Mouse (Mus musculus) 416B (cell line): ENCODE measurements around the gene Rnaseh2b.

ENCODE experiments used
- DNase-seq: peaks from one replicate; pipeline ENCODE4 v3.0.0; 2011; ENCODE audit warnings: low read depth

Rnaseh2b gene

DNA sequence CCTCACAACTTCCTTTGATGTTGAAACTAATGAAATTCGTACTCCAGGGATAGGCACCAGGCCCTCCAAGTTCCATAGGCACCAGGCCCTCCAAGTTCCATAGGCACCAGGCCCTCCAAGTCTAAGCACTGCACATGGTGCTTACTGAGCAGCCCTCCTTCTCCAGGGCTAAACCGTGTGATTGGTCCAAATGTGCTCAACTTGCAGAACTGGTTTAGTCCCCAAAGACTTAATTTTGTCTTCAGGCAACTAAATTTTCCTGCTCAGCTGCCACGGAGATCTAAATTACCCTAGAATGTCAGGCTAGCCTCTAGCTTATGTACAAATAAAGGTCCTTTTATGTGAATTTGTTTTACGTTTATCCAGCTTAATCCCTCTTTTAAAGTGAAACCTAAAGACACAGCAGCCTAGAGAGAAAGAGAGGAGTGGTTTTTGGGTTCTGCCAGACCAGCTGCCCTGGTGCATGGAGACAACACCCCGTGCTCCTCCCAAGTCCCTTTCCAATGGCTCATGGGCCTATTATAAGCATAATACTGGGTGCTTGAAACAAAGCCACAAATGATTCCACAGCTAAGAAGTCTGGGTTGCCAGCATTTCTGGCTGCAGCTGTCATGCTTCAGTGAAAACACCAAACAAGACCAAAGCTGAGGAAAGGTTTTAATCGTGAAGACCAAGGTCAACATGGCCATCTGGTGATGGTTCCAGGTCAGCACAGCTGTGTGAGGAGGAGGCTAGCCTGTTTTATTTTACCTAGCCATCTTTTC lies 30.4 kb downstream of the Rnaseh2b start:
- no peak for DNase-seq

- DNase-seq, result no peak
These were observed 31.1 kb downstream of the Rnaseh2b start for GRCm38 (mm10) chr14:62323457-62323856.

GRCm38 (mm10) chr14:62324943-62325342 lies 32.6 kb downstream of the Rnaseh2b start:
- no peak for DNase-seq

DNA sequence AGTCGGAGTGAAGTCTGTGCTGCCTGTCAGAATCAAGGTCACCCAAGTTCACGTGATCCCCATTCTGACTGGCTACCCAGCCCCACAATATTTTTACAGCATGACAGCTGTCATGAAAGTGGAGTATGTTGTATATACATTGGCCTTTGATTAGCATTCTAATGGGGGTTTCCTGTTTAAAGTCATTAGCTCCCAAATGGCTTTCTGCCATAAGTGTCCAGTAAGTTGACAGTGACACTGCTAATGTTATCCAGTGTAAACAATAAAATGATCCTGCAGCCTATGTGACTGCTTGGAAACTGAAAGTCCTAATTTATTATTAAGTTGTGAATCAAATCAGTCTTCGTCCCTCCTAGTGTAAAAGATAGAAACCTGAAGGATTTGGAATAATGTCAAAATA lies 33.6 kb downstream of the Rnaseh2b start:
- DNase-seq, result no peak

GRCm38 (mm10) chr14:62327171-62327570 lies 34.8 kb downstream of the Rnaseh2b start:
- DNase-seq, result no peak

GRCm38 (mm10) chr14:62328606-62329005 lies 36.2 kb downstream of the Rnaseh2b start:
- DNase-seq, result no peak

GRCm38 (mm10) chr14:62329631-62330030 lies 37.2 kb downstream of the Rnaseh2b start:
- DNase-seq, result no peak

- no peak for DNase-seq
These were observed 39.1 kb downstream of the Rnaseh2b start for GRCm38 (mm10) chr14:62331457-62331856.

- peak; percentile 91 for DNase-seq
These were observed 39.7 kb downstream of the Rnaseh2b start for GRCm38 (mm10) chr14:62331866-62332619.

GRCm38 (mm10) chr14:62333909-62334687 lies 41.7 kb downstream of the Rnaseh2b start:
- DNase-seq, result peak; percentile 46

GRCm38 (mm10) chr14:62339196-62339595 lies 46.8 kb downstream of the Rnaseh2b start:
- no peak for DNase-seq

DNA sequence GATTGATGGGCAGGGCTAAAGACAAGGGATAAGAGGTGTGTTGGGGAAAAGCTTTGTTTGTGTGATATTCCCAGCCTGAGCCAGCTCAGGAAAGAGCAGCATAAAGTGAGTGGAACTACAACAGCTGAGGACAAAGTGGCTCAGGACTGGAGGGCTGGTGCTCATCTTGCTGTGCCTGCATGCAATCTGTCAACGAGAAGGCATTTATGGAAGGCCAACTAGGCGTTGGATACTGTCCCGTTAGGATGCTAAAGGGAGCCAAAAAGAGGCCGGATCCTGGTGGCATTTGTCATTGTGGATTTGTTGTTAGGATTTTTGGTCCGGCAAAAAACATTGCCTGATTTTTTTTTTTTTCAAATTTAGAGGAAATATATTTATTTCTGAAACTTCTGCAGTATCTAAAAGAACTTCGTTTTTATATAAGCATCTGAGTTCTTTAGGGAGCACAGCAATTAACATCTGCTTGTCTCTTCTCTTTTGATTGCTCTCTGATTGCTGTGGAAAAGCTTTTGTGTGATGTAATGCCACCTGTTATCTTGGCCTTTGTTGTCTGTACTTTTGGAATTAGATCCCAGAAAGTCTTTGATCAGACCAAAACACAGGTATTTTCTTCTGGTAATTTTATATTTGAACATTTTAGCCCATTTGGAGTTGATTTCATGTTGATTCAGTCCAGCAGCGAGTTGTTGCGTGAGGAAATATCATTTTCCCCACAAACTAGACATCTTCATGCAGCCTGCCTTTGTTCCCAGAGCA lies 49.7 kb downstream of the Rnaseh2b start:
- DNase-seq, result no peak

DNA sequence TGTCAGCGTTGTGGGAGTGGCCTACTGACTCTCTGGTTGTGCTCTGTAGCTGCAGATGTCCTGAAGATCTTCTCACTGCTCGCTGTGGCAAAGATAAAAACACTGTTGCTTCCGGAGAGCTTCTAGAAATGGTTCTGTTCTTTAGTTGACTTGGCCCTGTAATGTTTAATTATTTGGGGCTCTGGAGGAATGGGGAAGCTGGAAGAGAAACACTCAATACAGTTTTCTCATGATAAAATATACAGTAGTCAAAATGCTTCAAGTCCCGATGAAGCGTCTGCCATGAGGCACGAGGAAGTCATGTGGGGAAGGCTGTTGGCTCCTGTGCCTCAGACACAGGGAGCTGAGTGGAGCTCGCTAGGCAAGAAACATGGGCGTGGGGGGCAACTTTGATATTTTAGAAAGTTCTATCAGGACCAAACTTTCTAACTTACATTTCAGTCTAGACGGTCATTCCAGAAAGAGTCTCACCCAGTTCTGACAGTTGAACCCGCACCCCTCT lies 50.3 kb downstream of the Rnaseh2b start:
- no peak for DNase-seq

DNA sequence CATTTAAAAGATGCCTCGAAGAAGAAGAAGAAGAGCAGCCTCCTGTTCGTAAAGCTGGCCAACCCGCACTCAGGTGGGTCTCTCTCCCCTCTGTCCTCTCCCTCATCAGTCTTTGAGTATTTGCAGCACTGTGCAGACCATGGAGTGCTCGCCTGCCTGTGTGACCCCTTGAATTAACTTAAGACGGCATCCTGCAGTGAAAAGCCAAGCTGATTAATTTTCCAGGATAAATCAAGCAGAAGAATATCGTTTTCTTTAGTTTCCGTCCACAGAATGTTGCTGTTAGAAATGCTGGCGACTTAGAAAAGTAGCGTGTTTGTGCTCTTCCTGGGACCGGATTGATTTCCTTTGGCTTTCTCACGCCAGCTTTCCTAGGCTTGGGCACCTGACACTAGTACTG lies 54.2 kb downstream of the Rnaseh2b start:
- DNase-seq, result no peak

- no peak for DNase-seq
These were observed 54.7 kb downstream of the Rnaseh2b start for GRCm38 (mm10) chr14:62347103-62347502.

- DNase-seq, result no peak
These were observed 57.4 kb downstream of the Rnaseh2b start for GRCm38 (mm10) chr14:62349786-62350185.

DNA sequence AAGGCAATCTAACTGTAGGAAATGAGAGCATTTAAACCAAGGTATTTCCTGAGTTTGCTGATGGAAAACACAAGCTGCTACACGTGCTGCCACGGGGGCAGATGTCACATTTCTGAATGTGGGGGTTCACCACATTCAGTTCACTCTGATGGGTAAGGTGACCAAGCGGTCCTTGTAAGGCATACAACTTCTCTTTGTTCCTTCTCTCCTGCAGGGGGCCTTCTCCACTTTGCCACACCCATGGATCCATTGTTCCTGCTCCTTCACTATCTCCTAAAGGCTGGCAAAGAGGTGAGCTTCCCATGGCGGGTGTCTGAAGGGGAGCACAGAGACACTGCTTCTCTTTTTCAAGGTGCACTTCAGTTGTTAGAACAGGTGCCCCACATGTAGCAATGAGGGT lies 57.8 kb downstream of the Rnaseh2b start:
- DNase-seq, result no peak

DNA sequence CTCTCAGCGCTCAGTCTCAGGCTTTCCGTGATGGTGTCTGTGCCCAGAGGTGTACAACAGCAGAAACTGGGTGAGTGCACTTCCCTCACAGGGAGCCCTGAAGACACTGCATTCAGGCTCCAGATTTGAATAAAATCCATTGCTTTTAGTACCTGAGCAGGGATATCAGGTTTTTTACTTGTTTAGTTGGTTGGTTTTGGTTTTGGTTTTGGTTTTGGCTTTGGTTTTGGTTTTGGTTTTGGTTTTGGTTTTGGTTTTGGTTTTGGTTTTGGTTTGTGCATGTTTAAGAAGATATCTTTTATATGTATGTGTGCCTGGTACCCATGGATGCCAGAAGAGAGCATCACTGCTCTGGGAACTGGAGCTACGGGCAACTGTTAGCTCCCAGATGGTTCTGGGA lies 58.5 kb downstream of the Rnaseh2b start:
- DNase-seq, result no peak

DNA sequence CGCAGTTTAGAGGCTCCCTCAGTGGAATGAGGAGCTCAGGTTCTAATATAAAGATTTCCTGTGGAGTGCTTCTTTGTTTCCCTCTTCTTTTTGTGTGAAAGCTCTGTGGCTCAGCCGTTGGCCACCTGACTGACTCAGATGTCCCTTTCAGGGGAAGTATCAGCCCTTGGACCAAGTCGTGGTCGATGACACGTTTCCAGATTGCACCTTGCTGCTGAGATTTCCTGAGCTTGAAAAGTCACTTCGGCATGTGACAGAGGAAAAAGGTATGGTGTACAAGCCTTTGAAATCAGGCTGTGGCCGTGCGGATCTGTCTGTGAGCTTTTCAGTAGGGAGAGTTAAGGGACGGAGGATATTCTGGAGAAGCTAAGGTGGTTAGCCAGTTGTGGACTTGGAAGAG lies 61.0 kb downstream of the Rnaseh2b start:
- DNase-seq, result no peak

GRCm38 (mm10) chr14:62353793-62354192 lies 61.4 kb downstream of the Rnaseh2b start:
- no peak for DNase-seq

DNA sequence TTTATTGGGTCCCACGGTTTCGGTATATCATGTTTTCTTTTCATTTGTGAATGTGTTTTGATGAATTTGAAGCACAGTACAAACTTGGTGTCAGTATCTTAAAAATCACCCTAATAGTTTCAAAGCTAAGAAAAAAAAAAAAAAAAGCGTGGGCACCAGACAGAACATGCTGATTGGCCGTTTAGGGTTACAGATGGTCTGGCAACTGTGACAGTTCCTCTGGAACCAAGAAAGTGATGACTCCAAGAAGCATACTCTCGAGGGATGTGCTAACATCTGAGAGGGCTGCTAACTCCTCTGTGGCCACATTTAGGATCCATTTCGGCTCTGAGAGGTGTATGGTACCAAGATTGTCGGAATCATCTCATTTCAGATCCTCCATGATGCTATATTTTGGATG lies 62.8 kb downstream of the Rnaseh2b start:
- DNase-seq, result no peak
